Mouse (Mus musculus) liver, adult 2 months (tissue): ENCODE measurements at regions not wholly inside any gene's neighbourhood (a gene's known extent, or its start where the extent isn't known, plus 50 kb on each side); places are given as distances from the start of the nearest gene placed in this dataset.

Source experiments
- CTCF ChIP-seq: fragments of 200-500 bp; IDR thresholded peaks from 2 replicates; pipeline ENCODE4 v1.5.1; 2011; ENCODE audit warnings: low read depth, low read length, control low read depth
- POLR2A ChIP-seq: fragments of 200-500 bp; IDR thresholded peaks from 2 replicates; pipeline ENCODE4 v1.6.1; 2011; ENCODE audit warnings: low read length, control low read depth; ENCODE audit not compliant: insufficient read depth; ENCODE audit errors: extremely low read depth

DNA sequence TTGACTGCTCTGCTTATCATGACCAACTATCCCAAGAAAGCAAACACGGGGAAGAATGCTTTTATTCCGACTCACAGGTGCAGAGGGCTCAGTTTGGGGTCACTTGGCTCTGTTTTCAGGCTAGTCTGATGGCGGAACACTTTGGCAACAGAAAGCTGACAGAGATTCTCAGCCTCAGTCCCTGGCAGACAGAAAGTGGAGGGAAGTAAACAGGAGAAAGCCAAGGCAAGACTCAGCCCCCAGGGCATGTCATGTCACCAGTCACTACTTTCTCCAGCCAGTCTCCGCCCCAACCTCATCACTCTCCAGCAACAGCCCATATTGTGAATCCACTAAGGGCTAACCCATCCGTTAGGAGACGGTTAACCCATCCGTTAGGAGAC lies 166.2 kb upstream of the Dio3 start:
- no peak for TF ChIP-seq POLR2A
- TF ChIP-seq CTCF = no peak
